Comparison of ENCODE assay signal across 24 mouse cellular contexts in the genomic region with DNA sequence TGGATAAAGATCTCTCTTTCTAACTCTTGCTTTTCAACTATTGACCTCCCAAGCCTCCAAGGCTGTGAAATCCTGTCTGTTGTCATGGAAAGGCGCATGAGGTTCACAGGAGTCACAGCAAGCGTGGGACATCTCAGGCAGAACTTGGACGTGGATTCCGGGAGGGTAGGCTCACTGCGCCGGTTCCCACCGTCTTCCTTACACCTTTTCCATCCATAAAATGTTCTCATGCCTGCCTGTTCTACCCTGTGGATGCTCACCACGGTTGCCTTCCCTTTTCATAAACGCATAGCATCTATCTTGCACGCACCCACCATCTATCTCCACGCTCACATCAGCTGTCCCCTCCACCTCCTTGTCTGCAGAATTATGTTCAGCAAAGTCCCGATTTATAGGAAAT. TPM values are rescaled to one million over a fixed set of nuclear protein-coding genes. Genes with fewer than 3 reads are reported as not detected.
DNase-seq lines count a peak whose midpoint lies in the region; ATAC-seq lines count a peak whose summit lies in the region.
"Had no signal": no experiment of that assay in that cellular context is flagged by ENCODE, and none has a peak within 500 bp of the region (broad histone marks: within the 10 kb centered on the region; RNA-seq: fewer than 3 reads in every experiment).

No protein-coding gene starts in this region.

- no peak overlapping the region for H3K4me2 ChIP-seq in midbrain, embryonic 15.5 days
- peak overlapping the region; percentile 46 for H3K4me2 ChIP-seq in hindbrain, embryonic 16.5 days (ENCODE audit: low read length)
- peak overlapping the region; percentile 54 for H3K4me2 ChIP-seq in neural tube, embryonic 14.5 days (ENCODE audit: low read depth, low read length)
- H3K4me2 ChIP-seq: forebrain, embryonic 13.5 days; limb, embryonic 12.5 days; liver, embryonic 11.5 days; stomach, embryonic 15.5 days had no signal

- peak overlapping the region; percentile 77 for H3K27ac ChIP-seq in midbrain, embryonic 10.5 days (replicated peaks)
- H3K27ac ChIP-seq in midbrain, embryonic 15.5 days = no peak overlapping the region
- peak overlapping the region; percentile 81 for H3K27ac ChIP-seq in hindbrain, embryonic 16.5 days (ENCODE audit: low read depth, low read length)
- peak overlapping the region; percentile 95 for H3K27ac ChIP-seq in neural tube, embryonic 14.5 days (ENCODE audit: low read depth, low read length)
- H3K27ac ChIP-seq: forebrain, embryonic 13.5 days; intestine, embryonic 15.5 days; limb, embryonic 12.5 days; stomach, embryonic 15.5 days had no signal

- ATAC-seq in midbrain, embryonic 15.5 days (replicated peaks) = no peak
- no peak for ATAC-seq in hindbrain, embryonic 16.5 days
- ATAC-seq in neural tube, embryonic 14.5 days (ENCODE audit: low read depth) = no peak
- ATAC-seq: activated CD4-positive, CD25-positive, alpha-beta regulatory T cell, adult 4 months; forebrain, embryonic 13.5 days; intestine, embryonic 15.5 days; liver, postnatal 0 days; lung, postnatal 0 days had no signal

- peak; percentile 36 for DNase-seq in embryo, embryonic 11 days
- DNase-seq in embryo, embryonic 9.5 days (ENCODE audit: extremely low spot score) = no peak
- no peak for DNase-seq in midbrain, embryonic 10.5 days (ENCODE audit: low spot score)
- DNase-seq in urinary bladder, postnatal 4 days (ENCODE audit: low spot score in 2 of 2) = no peak
- no peak for DNase-seq in frontal cortex, postnatal 14 days (ENCODE audit: low spot score in 2 of 2)
- DNase-seq: adrenal gland, adult 8-10 months; cerebellum, adult 11-12 months; cerebellum, postnatal 14 days; heart, postnatal 4 days; kidney, postnatal 14 days; liver, postnatal 0 days; right cerebral cortex, adult 18-20 months; right cerebral cortex, postnatal 4 days; thymus, postnatal 36 days had no signal

- H3K4me3 ChIP-seq in midbrain, embryonic 10.5 days = peak overlapping the region; percentile 34
- H3K4me3 ChIP-seq in midbrain, embryonic 15.5 days = no peak overlapping the region
- H3K4me3 ChIP-seq in hindbrain, embryonic 16.5 days (ENCODE audit: low read length) = no peak overlapping the region
- peak overlapping the region; percentile 21; the same call in 1 of the 2 replicates for H3K4me3 ChIP-seq in neural tube, embryonic 14.5 days (ENCODE audit: low read depth, low read length)
- H3K4me3 ChIP-seq: forebrain, embryonic 13.5 days; intestine, embryonic 15.5 days; limb, embryonic 12.5 days; stomach, embryonic 15.5 days had no signal

- WGBS in midbrain, embryonic 10.5 days = 63% methylated on average over 12 of the region's 12 CpGs
- 50% methylated on average over 12 of the region's 12 CpGs for WGBS in midbrain, embryonic 15.5 days
- WGBS in hindbrain, embryonic 16.5 days = 49% methylated on average over 12 of the region's 12 CpGs
- 22% methylated on average over 12 of the region's 12 CpGs for WGBS in neural tube, embryonic 14.5 days

- H3K27me3 ChIP-seq in midbrain, embryonic 10.5 days (ENCODE audit: low read depth, poor library complexity, severe bottlenecking) = peaks cover 23% of the 10 kb centered on the region
- H3K27me3 ChIP-seq in midbrain, embryonic 15.5 days (replicated peaks) = 0 out of 2 replicates have a peak, but pooled peaks cover 5% of the 10 kb centered on the region
- H3K27me3 ChIP-seq in hindbrain, embryonic 16.5 days (replicated peaks; ENCODE audit: control insufficient read depth, insufficient read depth, low read length) = no peaks in the 10 kb centered on the region
- no peaks in the 10 kb centered on the region for H3K27me3 ChIP-seq in neural tube, embryonic 14.5 days (ENCODE audit: control insufficient read depth, insufficient read depth, low read length)

- no peak overlapping the region for H3K9ac ChIP-seq in midbrain, embryonic 15.5 days
- H3K9ac ChIP-seq in hindbrain, embryonic 16.5 days (ENCODE audit: low read depth, low read length) = 0 out of 2 replicates have a peak overlapping the region, but pooled peaks have one; percentile 30
- H3K9ac ChIP-seq in neural tube, embryonic 14.5 days (replicated peaks; ENCODE audit: low read depth, low read length) = peak overlapping the region; percentile 53
- H3K9ac ChIP-seq: forebrain, embryonic 13.5 days; intestine, embryonic 15.5 days; limb, embryonic 12.5 days; liver, postnatal 0 days; stomach, embryonic 15.5 days had no signal

- H3K4me1 ChIP-seq in midbrain, embryonic 10.5 days = peaks cover 95% of the 10 kb centered on the region
- peaks cover 42% of the 10 kb centered on the region for H3K4me1 ChIP-seq in midbrain, embryonic 15.5 days
- H3K4me1 ChIP-seq in hindbrain, embryonic 16.5 days (ENCODE audit: control insufficient read depth, insufficient read depth, low read depth, low read length) = peaks cover 14% of the 10 kb centered on the region
- H3K4me1 ChIP-seq in neural tube, embryonic 14.5 days (ENCODE audit: control insufficient read depth, insufficient read depth, low read length) = peaks cover 53% of the 10 kb centered on the region

- H3K9me3 ChIP-seq in midbrain, embryonic 10.5 days (replicated peaks) = no peaks in the 10 kb centered on the region
- H3K9me3 ChIP-seq in midbrain, embryonic 15.5 days = no peaks in the 10 kb centered on the region
- H3K9me3 ChIP-seq in hindbrain, embryonic 16.5 days (ENCODE audit: control insufficient read depth, low read length) = no peaks in the 10 kb centered on the region
- no peaks in the 10 kb centered on the region for H3K9me3 ChIP-seq in neural tube, embryonic 14.5 days (ENCODE audit: control insufficient read depth, low read length)
- H3K9me3 ChIP-seq: forebrain, embryonic 13.5 days; intestine, embryonic 15.5 days; limb, embryonic 12.5 days; stomach, embryonic 15.5 days had no signal

- no peaks in the 10 kb centered on the region for H3K36me3 ChIP-seq in midbrain, embryonic 10.5 days
- H3K36me3 ChIP-seq in midbrain, embryonic 15.5 days (replicated peaks) = no peaks in the 10 kb centered on the region
- no peaks in the 10 kb centered on the region for H3K36me3 ChIP-seq in hindbrain, embryonic 16.5 days (ENCODE audit: control insufficient read depth, insufficient read depth, low read length)
- no peaks in the 10 kb centered on the region for H3K36me3 ChIP-seq in neural tube, embryonic 14.5 days (ENCODE audit: control insufficient read depth, insufficient read depth, low read length)
- H3K36me3 ChIP-seq: intestine, embryonic 15.5 days; limb, embryonic 12.5 days; stomach, embryonic 15.5 days had no signal

RNA-seq across cellular contexts. Expression of gene Snx11, which starts 36.6 kb away (rescaled TPM):
- 27.6 and 33.0 TPM in 2 replicates for polyA plus RNA-seq in midbrain, embryonic 10.5 days (2016; fragmentation: Nextera tagmentation; extraction: Ambion mirVana)
- 47.2 and 51.1 TPM in 2 replicates for polyA plus RNA-seq in midbrain, embryonic 15.5 days (2015; fragmentation: Nextera tagmentation; extraction: Ambion mirVana)
- 52.2 and 55.9 TPM in 2 replicates for polyA plus RNA-seq in hindbrain, embryonic 16.5 days (2015; fragmentation: Nextera tagmentation; extraction: Ambion mirVana)
- polyA plus RNA-seq in neural tube, embryonic 14.5 days (2014; fragmentation: Nextera tagmentation; extraction: Ambion mirVana) = 43.9 and 51.2 TPM in 2 replicates

RNA-seq across cellular contexts. Expression of gene Cbx1, which starts 48.1 kb away (rescaled TPM):
- 193 and 198 TPM in 2 replicates for polyA plus RNA-seq in midbrain, embryonic 10.5 days (2016; fragmentation: Nextera tagmentation; extraction: Ambion mirVana)
- 70.6 and 76.7 TPM in 2 replicates for polyA plus RNA-seq in midbrain, embryonic 15.5 days (2015; fragmentation: Nextera tagmentation; extraction: Ambion mirVana)
- 51.6 and 52.0 TPM in 2 replicates for polyA plus RNA-seq in hindbrain, embryonic 16.5 days (2015; fragmentation: Nextera tagmentation; extraction: Ambion mirVana)
- polyA plus RNA-seq in neural tube, embryonic 14.5 days (2014; fragmentation: Nextera tagmentation; extraction: Ambion mirVana) = 62.5 and 66.5 TPM in 2 replicates

Comparison
In these comparisons a context has a peak if more than half of its experiments do, and no peak if none do; other contexts are left out.
1. H3K4me3 ChIP-seq: peak in midbrain, embryonic 10.5 days (single experiment) and neural tube, embryonic 14.5 days (single experiment); none in midbrain, embryonic 15.5 days (single experiment) and hindbrain, embryonic 16.5 days (single experiment).